Mouse (Mus musculus): ENCODE measurements at regions not wholly inside any gene's neighbourhood (a gene's known extent, or its start where the extent isn't known, plus 50 kb on each side); places are given as distances from the start of the nearest gene placed in this dataset.

- TF ChIP-seq CTCF (IDR thresholded peaks at IDR 0.05; ENCODE audit: low read depth) (no peak), EP300 (optimal IDR thresholded peaks at IDR 0.05) (no peak)
Observed at GRCm38 (mm10) chr11:111865143-111865542, 799.2 kb downstream of the Kcnj2 start.
